29 mouse cellular contexts compared by ENCODE assay signal in genomic region chr3:123713120-123713519, GRCm38 (mm10). TPM values are rescaled to one million over a fixed set of nuclear protein-coding genes. Genes with fewer than 3 reads are reported as not detected.
"Had no signal": no experiment of that assay in that cellular context is flagged by ENCODE, and none has a peak within 500 bp of the region (broad histone marks: within the 10 kb centered on the region; RNA-seq: fewer than 3 reads in every experiment).

No protein-coding gene starts in this region.

- H3K4me3 ChIP-seq: embryonic facial prominence, embryonic 10.5 days; embryonic facial prominence, embryonic 12.5 days; embryonic facial prominence, embryonic 13.5 days; embryonic facial prominence, embryonic 15.5 days; erythroblast, embryonic 14.5 days; forebrain, embryonic 12.5 days; forebrain, embryonic 13.5 days; forebrain, embryonic 15.5 days; gastrocnemius, adult 2 months; heart, adult 2 months; heart, embryonic 10.5 days had no signal

- H3K4me2 ChIP-seq: embryonic facial prominence, embryonic 12.5 days; embryonic facial prominence, embryonic 13.5 days; embryonic facial prominence, embryonic 15.5 days; forebrain, embryonic 12.5 days; forebrain, embryonic 13.5 days; forebrain, embryonic 15.5 days; heart, embryonic 11.5 days had no signal

- H3K36me3 ChIP-seq: embryonic facial prominence, embryonic 10.5 days; embryonic facial prominence, embryonic 12.5 days; embryonic facial prominence, embryonic 13.5 days; embryonic facial prominence, embryonic 15.5 days; forebrain, embryonic 12.5 days; forebrain, embryonic 15.5 days; heart, embryonic 10.5 days had no signal

- H3K4me1 ChIP-seq: embryonic facial prominence, embryonic 10.5 days; embryonic facial prominence, embryonic 12.5 days; embryonic facial prominence, embryonic 13.5 days; embryonic facial prominence, embryonic 15.5 days; forebrain, embryonic 12.5 days; forebrain, embryonic 13.5 days; forebrain, embryonic 15.5 days; heart, embryonic 10.5 days had no signal

- DNase-seq: cerebellum, adult 8-10 months; cerebellum, adult 9-10 months; cerebellum, adult 9-11 months; cerebellum, postnatal 10 days; cerebellum, postnatal 14 days; cerebellum, postnatal 25 days; cerebellum, postnatal 36 days; embryo, embryonic 11 days; gastrocnemius, adult 2 months; gastrocnemius, postnatal 10 days; gastrocnemius, postnatal 14 days; gastrocnemius, postnatal 25 days; gastrocnemius, postnatal 36 days; heart, adult 11 months; heart, adult 18-20 months; heart, adult 2 months had no signal

- H3K27me3 ChIP-seq: embryonic facial prominence, embryonic 12.5 days; embryonic facial prominence, embryonic 13.5 days; embryonic facial prominence, embryonic 15.5 days; forebrain, embryonic 12.5 days; forebrain, embryonic 13.5 days; forebrain, embryonic 15.5 days had no signal

- H3K9me3 ChIP-seq: embryonic facial prominence, embryonic 10.5 days; embryonic facial prominence, embryonic 12.5 days; embryonic facial prominence, embryonic 13.5 days; embryonic facial prominence, embryonic 15.5 days; forebrain, embryonic 12.5 days; forebrain, embryonic 13.5 days; forebrain, embryonic 15.5 days; heart, embryonic 10.5 days had no signal

- H3K9ac ChIP-seq: embryonic facial prominence, embryonic 12.5 days; embryonic facial prominence, embryonic 13.5 days; embryonic facial prominence, embryonic 15.5 days; forebrain, embryonic 12.5 days; forebrain, embryonic 13.5 days; forebrain, embryonic 15.5 days had no signal

- ATAC-seq: forebrain, embryonic 13.5 days; forebrain, embryonic 15.5 days had no signal

- H3K27ac ChIP-seq: embryonic facial prominence, embryonic 10.5 days; embryonic facial prominence, embryonic 12.5 days; embryonic facial prominence, embryonic 13.5 days; embryonic facial prominence, embryonic 15.5 days; forebrain, embryonic 12.5 days; forebrain, embryonic 13.5 days; forebrain, embryonic 15.5 days; gastrocnemius, adult 2 months; heart, adult 2 months; heart, embryonic 10.5 days had no signal

RNA-seq across cellular contexts. Expression of gene Ndst3, which starts 22.5 kb away (rescaled TPM):
- total RNA-seq: gastrocnemius, adult 18-20 months; gastrocnemius, adult 2 months; gastrocnemius, adult 8-10 months; gastrocnemius, postnatal 36 days; granulocyte monocyte progenitor cell, adult 5-6 weeks had no signal
- polyA plus RNA-seq: erythroblast, embryonic 14.5 days had no signal
